Mouse (Mus musculus): ENCODE data around the gene Slc39a10. TPM values are rescaled to one million over a fixed set of nuclear protein-coding genes. Genes with fewer than 3 reads are reported as not detected.

Gene Slc39a10
- polyA plus RNA-seq, 1 experiment from 2014 or later = 73.6 TPM

DNA sequence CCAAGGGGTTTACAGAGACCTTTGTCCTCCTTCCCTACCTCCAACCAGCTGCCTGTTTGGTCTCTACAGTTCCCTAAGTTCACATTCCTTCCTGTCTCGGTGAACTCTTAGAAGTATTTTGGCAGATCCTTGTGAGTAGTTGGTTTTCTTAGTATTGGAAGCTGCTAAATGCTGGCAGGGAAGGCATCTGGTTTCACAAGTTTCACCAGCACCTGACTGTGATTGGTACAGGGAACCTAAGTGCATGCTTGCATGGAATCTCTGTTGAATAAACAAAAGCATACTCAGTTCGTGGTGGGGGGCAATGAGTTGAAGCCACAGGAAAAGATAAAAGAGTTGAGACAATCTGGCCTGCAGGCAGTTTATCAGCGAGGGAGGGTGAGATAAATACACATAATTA is 7.4 kb downstream of the Slc39a10 start:
- ATAC-seq = no peak
- WGBS = 16% methylated on average over 3 of the region's 3 CpGs
- no peak overlapping the region for H3K27ac ChIP-seq (ENCODE audit: low read length)
- H3K36me3 ChIP-seq (ENCODE audit: control insufficient read depth, insufficient read depth, low read length) = no peaks in the 10 kb centered on the region
- H3K4me1 ChIP-seq (ENCODE audit: control insufficient read depth, insufficient read depth, low read length) = no peaks in the 10 kb centered on the region; the same call in 1 of the 2 replicates
- H3K27me3 ChIP-seq (ENCODE audit: control insufficient read depth, insufficient read depth, low read depth, low read length) = no peaks in the 10 kb centered on the region
- no peak overlapping the region for H3K4me3 ChIP-seq (ENCODE audit: low read depth, low read length)
- H3K9me3 ChIP-seq (replicated peaks; ENCODE audit: control insufficient read depth, low read length, poor library complexity, severe bottlenecking) = no peaks in the 10 kb centered on the region
- H3K9ac ChIP-seq (ENCODE audit: low read depth, low read length) = no peak overlapping the region
- H3K4me2 ChIP-seq (ENCODE audit: low read length) = no peak overlapping the region

GRCm38 (mm10) chr1:46879951-46880350 is 12.7 kb downstream of the Slc39a10 start:
- Histone ChIP-seq H3K4me3 (ENCODE audit: low read depth, low read length) (no peak overlapping the region), H3K9ac (ENCODE audit: low read depth, low read length) (no peak overlapping the region), H3K27ac (ENCODE audit: low read length) (no peak overlapping the region), H3K9me3 (replicated peaks; ENCODE audit: control insufficient read depth, low read length, poor library complexity, severe bottlenecking) (no peaks in the 10 kb centered on the region), H3K4me1 (ENCODE audit: control insufficient read depth, insufficient read depth, low read length) (no peaks in the 10 kb centered on the region), H3K4me2 (ENCODE audit: low read length) (no peak overlapping the region), H3K36me3 (ENCODE audit: control insufficient read depth, insufficient read depth, low read length) (no peaks in the 10 kb centered on the region), H3K27me3 (ENCODE audit: control insufficient read depth, insufficient read depth, low read depth, low read length) (no peaks in the 10 kb centered on the region)
- no peak for ATAC-seq

GRCm38 (mm10) chr1:46873770-46874169 is 18.9 kb downstream of the Slc39a10 start:
- no peak overlapping the region for H3K4me2 ChIP-seq (ENCODE audit: low read length)
- whole genome bisulfite sequencing = 81% methylated on average over 3 of the region's 3 CpGs
- H3K27ac ChIP-seq (ENCODE audit: low read length) = no peak overlapping the region
- H3K9ac ChIP-seq (ENCODE audit: low read depth, low read length) = no peak overlapping the region
- no peaks in the 10 kb centered on the region for H3K27me3 ChIP-seq (ENCODE audit: control insufficient read depth, insufficient read depth, low read depth, low read length)
- no peak overlapping the region for H3K4me3 ChIP-seq (ENCODE audit: low read depth, low read length)
- no peaks in the 10 kb centered on the region for H3K36me3 ChIP-seq (ENCODE audit: control insufficient read depth, insufficient read depth, low read length)
- H3K9me3 ChIP-seq (replicated peaks; ENCODE audit: control insufficient read depth, low read length, poor library complexity, severe bottlenecking) = no peaks in the 10 kb centered on the region
- no peaks in the 10 kb centered on the region for H3K4me1 ChIP-seq (ENCODE audit: control insufficient read depth, insufficient read depth, low read length)
- no peak for ATAC-seq

GRCm38 (mm10) chr1:46869788-46870187 is 22.9 kb downstream of the Slc39a10 start:
- Histone ChIP-seq H3K36me3 (ENCODE audit: control insufficient read depth, insufficient read depth, low read length) (no peaks in the 10 kb centered on the region), H3K4me3 (ENCODE audit: low read depth, low read length) (no peak overlapping the region), H3K4me1 (ENCODE audit: control insufficient read depth, insufficient read depth, low read length) (no peaks in the 10 kb centered on the region), H3K27ac (ENCODE audit: low read length) (no peak overlapping the region), H3K27me3 (ENCODE audit: control insufficient read depth, insufficient read depth, low read depth, low read length) (no peaks in the 10 kb centered on the region), H3K4me2 (ENCODE audit: low read length) (no peak overlapping the region), H3K9me3 (replicated peaks; ENCODE audit: control insufficient read depth, low read length, poor library complexity, severe bottlenecking) (no peaks in the 10 kb centered on the region), H3K9ac (ENCODE audit: low read depth, low read length) (no peak overlapping the region)
- ATAC-seq = no peak

DNA sequence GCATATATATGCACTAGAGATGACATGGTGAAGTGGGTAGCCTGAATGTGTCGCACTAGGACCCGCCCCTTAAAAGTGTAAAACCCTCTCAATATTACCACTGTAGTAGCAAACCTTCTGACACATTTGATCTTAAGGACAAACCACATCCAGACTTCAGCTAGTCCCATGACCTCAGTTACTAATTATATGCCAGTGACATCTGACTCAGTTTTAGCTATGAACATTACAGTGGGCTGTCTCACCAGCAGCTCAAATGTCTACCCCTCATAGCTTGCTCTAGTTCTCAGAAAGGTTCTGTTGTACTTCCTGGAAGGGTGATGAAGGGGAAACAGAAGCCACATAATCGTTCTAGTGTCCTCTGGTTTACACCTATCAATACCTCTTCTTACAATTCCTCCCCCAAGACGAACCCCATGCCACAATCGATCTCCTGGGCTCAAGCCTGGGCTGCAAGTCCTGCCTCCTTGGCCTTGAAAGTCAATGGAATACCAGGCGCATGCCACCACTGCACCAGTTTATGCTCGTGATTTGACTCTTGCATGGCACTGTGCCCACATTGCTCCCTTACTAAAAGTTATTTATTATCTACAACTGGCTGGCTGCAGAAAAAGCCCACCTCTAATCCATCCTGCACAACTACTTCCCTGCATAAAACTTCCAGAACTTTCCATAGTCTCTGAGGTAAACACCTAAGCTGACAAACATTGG is 28.3 kb downstream of the Slc39a10 start:
- no peak overlapping the region for H3K27ac ChIP-seq (ENCODE audit: low read length)
- no peak for ATAC-seq
- H3K9me3 ChIP-seq (replicated peaks; ENCODE audit: control insufficient read depth, low read length, poor library complexity, severe bottlenecking) = no peaks in the 10 kb centered on the region
- H3K4me1 ChIP-seq (ENCODE audit: control insufficient read depth, insufficient read depth, low read length) = no peaks in the 10 kb centered on the region
- no peak overlapping the region for H3K4me2 ChIP-seq (ENCODE audit: low read length)
- WGBS = 87% methylated on average over 7 of the region's 7 CpGs
- H3K9ac ChIP-seq (ENCODE audit: low read depth, low read length) = no peak overlapping the region
- H3K27me3 ChIP-seq (ENCODE audit: control insufficient read depth, insufficient read depth, low read depth, low read length) = no peaks in the 10 kb centered on the region
- H3K4me3 ChIP-seq (ENCODE audit: low read depth, low read length) = no peak overlapping the region
- no peaks in the 10 kb centered on the region for H3K36me3 ChIP-seq (ENCODE audit: control insufficient read depth, insufficient read depth, low read length)

GRCm38 (mm10) chr1:46863434-46863833 is 29.2 kb downstream of the Slc39a10 start:
- Histone ChIP-seq H3K9me3 (replicated peaks; ENCODE audit: control insufficient read depth, low read length, poor library complexity, severe bottlenecking) (no peaks in the 10 kb centered on the region), H3K4me3 (ENCODE audit: low read depth, low read length) (no peak overlapping the region), H3K4me1 (ENCODE audit: control insufficient read depth, insufficient read depth, low read length) (no peaks in the 10 kb centered on the region), H3K9ac (ENCODE audit: low read depth, low read length) (no peak overlapping the region), H3K36me3 (ENCODE audit: control insufficient read depth, insufficient read depth, low read length) (no peaks in the 10 kb centered on the region), H3K4me2 (ENCODE audit: low read length) (no peak overlapping the region), H3K27ac (ENCODE audit: low read length) (no peak overlapping the region), H3K27me3 (ENCODE audit: control insufficient read depth, insufficient read depth, low read depth, low read length) (no peaks in the 10 kb centered on the region)
- ATAC-seq = no peak
- 78% methylated on average over 2 of the region's 2 CpGs for WGBS

- Histone ChIP-seq H3K27me3 (ENCODE audit: control insufficient read depth, insufficient read depth, low read depth, low read length) (no peaks in the 10 kb centered on the region), H3K36me3 (ENCODE audit: control insufficient read depth, insufficient read depth, low read length) (no peaks in the 10 kb centered on the region), H3K27ac (ENCODE audit: low read length) (no peak overlapping the region), H3K4me2 (ENCODE audit: low read length) (no peak overlapping the region), H3K4me3 (ENCODE audit: low read depth, low read length) (no peak overlapping the region), H3K9ac (ENCODE audit: low read depth, low read length) (no peak overlapping the region), H3K4me1 (ENCODE audit: control insufficient read depth, insufficient read depth, low read length) (no peaks in the 10 kb centered on the region), H3K9me3 (replicated peaks; ENCODE audit: control insufficient read depth, low read length, poor library complexity, severe bottlenecking) (no peaks in the 10 kb centered on the region)
- ATAC-seq = no peak
- 60% methylated on average over 1 of the region's 1 CpGs for WGBS
Measured at GRCm38 (mm10) chr1:46860082-46860481, 32.6 kb downstream of the Slc39a10 start.

DNA sequence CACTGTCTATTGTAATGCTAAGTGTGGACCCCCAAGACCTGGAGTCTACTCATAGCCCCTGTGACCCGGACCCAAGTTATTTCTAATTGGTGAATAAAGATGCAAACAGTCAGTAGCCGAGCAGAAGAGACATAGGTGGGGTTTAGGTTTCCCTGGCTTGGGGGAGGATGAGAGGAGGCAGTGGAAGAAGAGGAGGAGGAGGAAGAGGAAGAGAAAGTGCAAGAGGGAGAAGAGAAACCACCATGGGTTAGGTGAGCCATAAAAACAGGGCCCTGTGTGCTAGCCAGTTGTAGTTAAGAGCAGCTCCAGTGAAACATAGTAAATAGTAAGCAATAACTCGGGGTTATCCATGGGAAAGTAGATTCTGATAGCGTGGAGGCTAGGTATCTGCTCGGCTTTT is 34.1 kb downstream of the Slc39a10 start:
- Histone ChIP-seq H3K36me3 (ENCODE audit: control insufficient read depth, insufficient read depth, low read length) (no peaks in the 10 kb centered on the region), H3K27me3 (ENCODE audit: control insufficient read depth, insufficient read depth, low read depth, low read length) (no peaks in the 10 kb centered on the region), H3K4me2 (ENCODE audit: low read length) (no peak overlapping the region), H3K4me1 (ENCODE audit: control insufficient read depth, insufficient read depth, low read length) (peaks cover 8% of the 10 kb centered on the region), H3K27ac (ENCODE audit: low read length) (no peak overlapping the region), H3K9me3 (replicated peaks; ENCODE audit: control insufficient read depth, low read length, poor library complexity, severe bottlenecking) (no peaks in the 10 kb centered on the region), H3K9ac (ENCODE audit: low read depth, low read length) (no peak overlapping the region), H3K4me3 (ENCODE audit: low read depth, low read length) (no peak overlapping the region)
- no peak for ATAC-seq
- 74% methylated on average over 5 of the region's 5 CpGs for WGBS

DNA sequence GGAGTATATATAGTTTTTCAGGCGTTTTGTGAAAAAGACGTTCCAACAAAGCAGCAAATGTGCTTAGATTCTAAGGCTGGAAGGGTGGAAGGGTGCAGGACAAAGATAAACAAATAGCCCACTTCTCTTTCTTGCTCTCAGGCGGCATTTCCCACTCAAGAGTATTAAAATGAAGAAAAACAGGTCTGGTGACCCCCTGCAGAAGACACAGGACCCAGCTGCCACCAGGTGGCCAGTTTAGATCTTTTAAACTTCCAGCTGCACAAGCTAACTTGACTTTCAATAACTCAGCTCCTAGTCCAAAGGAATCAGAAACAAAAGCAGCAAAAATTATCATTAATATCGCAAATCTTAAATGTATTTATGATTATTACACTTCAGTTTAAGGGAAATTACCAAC is 36.2 kb downstream of the Slc39a10 start:
- no peak for ATAC-seq
- Histone ChIP-seq H3K4me2 (ENCODE audit: low read length) (no peak overlapping the region), H3K4me1 (ENCODE audit: control insufficient read depth, insufficient read depth, low read length) (peaks cover 12% of the 10 kb centered on the region), H3K36me3 (ENCODE audit: control insufficient read depth, insufficient read depth, low read length) (no peaks in the 10 kb centered on the region), H3K27ac (ENCODE audit: low read length) (no peak overlapping the region), H3K9ac (ENCODE audit: low read depth, low read length) (no peak overlapping the region), H3K27me3 (ENCODE audit: control insufficient read depth, insufficient read depth, low read depth, low read length) (no peaks in the 10 kb centered on the region), H3K9me3 (replicated peaks; ENCODE audit: control insufficient read depth, low read length, poor library complexity, severe bottlenecking) (no peaks in the 10 kb centered on the region), H3K4me3 (ENCODE audit: low read depth, low read length) (no peak overlapping the region)
- 53% methylated on average over 4 of the region's 4 CpGs for WGBS

Data from midbrain, embryonic 16.5 days (tissue).